Mouse (Mus musculus): ENCODE data around the gene Vav3. TPM values are rescaled to one million over a fixed set of nuclear protein-coding genes. Genes with fewer than 3 reads are reported as not detected.

The Vav3 gene
- total RNA-seq (2023) = 14.0 to 20.7 TPM (median 15.6 TPM) in 4 replicates

DNA sequence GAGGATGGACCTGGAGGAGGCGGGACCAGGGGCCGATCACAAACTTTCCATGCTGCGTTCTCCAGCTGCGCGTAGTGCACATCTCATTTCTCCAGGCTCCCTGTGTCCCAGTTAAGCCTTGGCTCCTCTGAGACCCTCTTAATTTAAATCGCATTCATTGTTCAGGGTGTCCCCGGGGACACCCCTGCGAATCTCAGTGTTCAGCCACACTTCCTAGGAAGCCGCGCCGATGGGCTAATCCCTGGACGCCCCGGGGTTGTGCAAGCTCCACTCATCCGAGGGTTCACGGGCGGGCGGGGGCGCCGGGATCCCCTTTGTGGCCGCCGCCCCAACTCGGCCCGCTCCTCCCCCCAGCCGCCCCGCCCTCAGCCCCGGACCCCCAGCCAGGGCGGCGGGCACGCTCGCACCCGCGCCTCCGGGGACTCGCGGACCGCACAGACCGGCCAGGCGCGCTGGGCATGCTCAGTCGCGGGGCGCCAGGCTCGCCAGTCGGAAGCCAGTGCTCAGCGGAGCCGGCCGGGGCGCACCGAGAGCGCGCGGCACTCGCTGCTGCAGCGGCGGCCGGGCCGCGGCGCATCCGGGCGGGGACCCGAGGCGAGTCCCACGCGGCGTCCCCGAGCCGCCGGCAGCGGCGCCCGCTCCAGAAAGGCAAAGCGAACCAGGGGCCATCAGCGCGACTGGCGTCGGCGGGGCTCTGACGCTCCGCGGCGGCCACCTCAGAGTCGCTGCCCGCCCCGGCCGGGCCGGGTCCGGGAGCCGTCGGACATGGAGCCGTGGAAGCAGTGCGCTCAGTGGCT, at the start of gene Vav3:
Vav3 (plus strand) TSS at position 380 of the 797 bp plus-strand sequence.

Other genes with a start within 250 kb of the Vav3 start
- gene Slc25a24, start 217.5 kb upstream of the Vav3 start, total RNA-seq (2023) = 2.6 to 5.3 TPM (median 3.5 TPM) in 4 replicates

Data from B cell, adult 62 days (primary cell).